Comparison of ENCODE assay signal across 8 mouse cellular contexts in the genomic region with DNA sequence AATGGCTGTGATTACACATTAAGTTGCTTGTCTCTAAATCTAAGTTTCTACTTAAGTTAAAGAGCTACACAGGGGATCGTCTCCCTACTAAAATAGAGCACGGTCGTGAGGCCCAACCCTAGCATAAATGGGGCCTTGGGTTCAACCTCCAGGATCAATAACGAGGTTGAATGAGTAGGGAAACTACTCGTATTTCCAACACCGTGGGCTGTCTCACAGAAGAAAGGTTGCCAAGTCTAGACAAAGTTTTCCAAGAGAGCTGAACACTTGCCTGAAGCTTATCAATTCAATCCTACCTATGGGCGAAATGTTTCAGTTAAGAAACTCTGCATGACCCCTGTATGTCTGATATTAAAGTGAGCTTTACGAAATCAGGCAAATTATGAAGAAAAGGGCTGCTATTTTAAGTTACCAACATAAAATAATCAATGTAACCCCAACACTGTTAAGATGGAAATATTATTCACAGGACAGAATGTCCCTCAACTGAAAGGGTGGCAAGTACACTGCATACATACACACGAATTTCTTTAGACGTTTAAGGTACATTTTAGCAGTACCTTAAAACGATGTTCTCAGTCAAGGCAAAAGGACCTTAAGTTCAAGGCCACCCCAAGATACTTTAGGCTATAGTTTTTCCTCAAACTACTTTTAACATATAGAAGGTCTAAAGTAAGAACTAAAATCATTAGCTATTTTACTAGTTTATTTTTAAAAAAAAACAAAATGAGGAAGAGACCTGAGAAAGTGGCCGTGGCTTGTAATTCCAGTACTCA. TPM values are rescaled to one million over a fixed set of nuclear protein-coding genes. Genes with fewer than 3 reads are reported as not detected.
A peak's percentile ranks its signal among the peaks of the same experiment; 100 is the strongest.
DNase-seq lines count a peak whose midpoint lies in the region; ATAC-seq and TF ChIP-seq lines count a peak whose summit lies in the region.

No protein-coding gene starts in this region.

- H3K4me3 ChIP-seq in E14TG2a.4 (replicated peaks; ENCODE audit: low read length): peak overlapping the region; percentile 96
- peak overlapping the region; percentile 97 for H3K4me3 ChIP-seq in heart, embryonic 16.5 days (ENCODE audit: low read length)
- H3K4me3 ChIP-seq in liver, embryonic 15.5 days (replicated peaks): peak overlapping the region; percentile 98

- peak; percentile 61 for DNase-seq in heart, adult 11 months
- DNase-seq in heart, postnatal 4 days: no peak
- no peak for DNase-seq in urinary bladder, postnatal 36 days (ENCODE audit: low spot score in 2 of 2)
- no peak for DNase-seq in natural killer cell, adult 2 months (ENCODE audit: low spot score in 2 of 2)
- DNase-seq in gastrocnemius, adult 8-10 months (ENCODE audit: low spot score in 2 of 2): no peak

- no peak overlapping the region for H3K27ac ChIP-seq in heart, embryonic 16.5 days (ENCODE audit: low read length)
- peak overlapping the region; percentile 94; the same call in 1 of the 2 replicates for H3K27ac ChIP-seq in liver, embryonic 15.5 days (replicated peaks)

- no peaks in the 10 kb centered on the region for H3K27me3 ChIP-seq in E14TG2a.4 (ENCODE audit: insufficient read depth, low read length)
- H3K27me3 ChIP-seq in heart, embryonic 16.5 days (ENCODE audit: control insufficient read depth, insufficient read depth, low read length): no peaks in the 10 kb centered on the region
- no peaks in the 10 kb centered on the region for H3K27me3 ChIP-seq in liver, embryonic 15.5 days

- no peak for TF ChIP-seq CTCF in E14TG2a.4 (conservative IDR thresholded peaks at IDR 0.05; ENCODE audit: low read length)

- no peaks in the 10 kb centered on the region for H3K9me3 ChIP-seq in E14TG2a.4 (ENCODE audit: low read length)
- no peaks in the 10 kb centered on the region for H3K9me3 ChIP-seq in heart, embryonic 16.5 days (replicated peaks; ENCODE audit: control insufficient read depth, low read length)
- no peaks in the 10 kb centered on the region for H3K9me3 ChIP-seq in liver, embryonic 15.5 days (replicated peaks)

- H3K4me1 ChIP-seq in E14TG2a.4 (replicated peaks; ENCODE audit: low read depth, low read length): peaks cover 47% of the 10 kb centered on the region
- H3K4me1 ChIP-seq in heart, embryonic 16.5 days (ENCODE audit: control insufficient read depth, insufficient read depth, low read length): peaks cover 15% of the 10 kb centered on the region
- H3K4me1 ChIP-seq in liver, embryonic 15.5 days (replicated peaks): peaks cover 29% of the 10 kb centered on the region

- H3K36me3 ChIP-seq in E14TG2a.4 (ENCODE audit: insufficient read depth, low read length): peaks cover 49% of the 10 kb centered on the region
- H3K36me3 ChIP-seq in heart, embryonic 16.5 days (ENCODE audit: control insufficient read depth, insufficient read depth): peaks cover 14% of the 10 kb centered on the region
- H3K36me3 ChIP-seq in liver, embryonic 15.5 days (replicated peaks): peaks cover 34% of the 10 kb centered on the region

- WGBS in heart, embryonic 16.5 days: 29% methylated on average over 12 of the region's 12 CpGs
- 23% methylated on average over 12 of the region's 12 CpGs for WGBS in liver, embryonic 15.5 days (ENCODE audit: insufficient replicate concordance)

- H3K9ac ChIP-seq in heart, embryonic 16.5 days (ENCODE audit: low read length): peak overlapping the region; percentile 99
- H3K9ac ChIP-seq in liver, embryonic 15.5 days: peak overlapping the region; percentile 94

- no peak for ATAC-seq in heart, embryonic 16.5 days (replicated peaks; ENCODE audit: extremely low read depth, insufficient read depth, low FRiP score)
- no peak for ATAC-seq in liver, embryonic 15.5 days (ENCODE audit: insufficient read depth)

- peak overlapping the region; percentile 93 for H3K4me2 ChIP-seq in heart, embryonic 16.5 days (ENCODE audit: low read depth, low read length)
- peak overlapping the region; percentile 85 for H3K4me2 ChIP-seq in liver, embryonic 15.5 days

RNA-seq across cellular contexts. Expression of a gene that starts 1.5 kb away (rescaled TPM):
- total RNA-seq in heart, postnatal 4 days (2021): 10 to 100 TPM; 73.1 to 74.5 TPM
- 138 and 151 TPM in 2 replicates for polyA plus RNA-seq in heart, embryonic 16.5 days (2015; fragmentation: Nextera tagmentation; extraction: Ambion mirVana)
- polyA plus RNA-seq in liver, embryonic 15.5 days (2015; fragmentation: Nextera tagmentation; extraction: Ambion mirVana): 85.2 and 93.7 TPM in 2 replicates
- 10 to 100 TPM; 54.8 to 66.4 (median 63.5) TPM for total RNA-seq in gastrocnemius, adult 8-10 months (2022)

RNA-seq across cellular contexts. Expression of a gene that starts 9.6 kb away (rescaled TPM):
- 10 to 100 TPM; 12.5 to 13.5 TPM for total RNA-seq in heart, postnatal 4 days (2021)
- polyA plus RNA-seq in heart, embryonic 16.5 days (2015; fragmentation: Nextera tagmentation; extraction: Ambion mirVana): 21.2 and 24.3 TPM in 2 replicates
- 12.7 and 12.9 TPM in 2 replicates for polyA plus RNA-seq in liver, embryonic 15.5 days (2015; fragmentation: Nextera tagmentation; extraction: Ambion mirVana)
- 1 to 10 TPM; 8.0 to 8.9 (median 8.4) TPM for total RNA-seq in gastrocnemius, adult 8-10 months (2022)

RNA-seq across cellular contexts. Expression of a gene that starts 20.1 kb away (rescaled TPM):
- 10 to 100 TPM; 17.4 to 21.1 TPM for total RNA-seq in heart, postnatal 4 days (2021)
- 16.7 and 20.8 TPM in 2 replicates for polyA plus RNA-seq in heart, embryonic 16.5 days (2015; fragmentation: Nextera tagmentation; extraction: Ambion mirVana)
- 16.3 and 18.9 TPM in 2 replicates for polyA plus RNA-seq in liver, embryonic 15.5 days (2015; fragmentation: Nextera tagmentation; extraction: Ambion mirVana)
- total RNA-seq in gastrocnemius, adult 8-10 months (2022): 10 to 100 TPM in 1 of 4 experiments, 1 to 10 TPM in 3; 8.3 to 10.5 (median 9.3) TPM

RNA-seq across cellular contexts. Expression of a gene that starts 54.4 kb away (rescaled TPM):
- total RNA-seq in heart, postnatal 4 days (2021): 10 to 100 TPM in 1 of 2 experiments, 1 to 10 TPM in 1; 8.8 to 10.4 TPM
- 11.1 and 13.8 TPM in 2 replicates for polyA plus RNA-seq in heart, embryonic 16.5 days (2015; fragmentation: Nextera tagmentation; extraction: Ambion mirVana)
- 8.7 and 10.1 TPM in 2 replicates for polyA plus RNA-seq in liver, embryonic 15.5 days (2015; fragmentation: Nextera tagmentation; extraction: Ambion mirVana)
- 10 to 100 TPM in 2 of 4 experiments, 1 to 10 TPM in 2; 9.6 to 15.0 (median 10.2) TPM for total RNA-seq in gastrocnemius, adult 8-10 months (2022)
